Mouse (Mus musculus) CH12.LX (cell line): ENCODE measurements around the gene Cmtm6. TPM values are rescaled to one million over a fixed set of nuclear protein-coding genes. Genes with fewer than 3 reads are reported as not detected.

Experiments
- DNase-seq: peaks from one replicate; pipeline ENCODE4 v3.0.0-alpha.2; 2013; ENCODE audit errors: extremely low read depth
- H3K27ac ChIP-seq: 2 replicates; pipeline ENCODE4 v1.5.1; 2012; ENCODE audit warnings: low read depth, mild to moderate bottlenecking, control low read depth, moderate library complexity; ENCODE audit not compliant: insufficient read depth
- H3K27me3 ChIP-seq: replicated peaks from 2 replicates; pipeline ENCODE3; 2012; ENCODE audit warnings: inconsistent platforms
- H3K36me3 ChIP-seq, 2 experiments: replicated peaks in 1 of 2; 2 replicates each; pipeline versions ENCODE3 to v1.6.1; 2012; ENCODE audit warnings: inconsistent platforms in 1 of 2, low read length in 1 of 2, mild to moderate bottlenecking in 1 of 2, mixed read lengths in 1 of 2, moderate library complexity in 1 of 2; ENCODE audit not compliant: control insufficient read depth in 1 of 2, insufficient read depth in 1 of 2
- H3K4me1 ChIP-seq, 2 experiments: 2 replicates each; pipeline ENCODE4 v1.6.1; 2012; ENCODE audit warnings: inconsistent platforms in 1 of 2, moderate library complexity in 1 of 2; ENCODE audit not compliant: insufficient read depth in 2 of 2, control insufficient read depth in 1 of 2
- H3K4me2 ChIP-seq: 2 replicates; pipeline ENCODE4 v1.6.1; 2012; ENCODE audit warnings: low read depth, mild to moderate bottlenecking, control low read depth; ENCODE audit not compliant: poor library complexity, insufficient read depth, severe bottlenecking
- H3K4me3 ChIP-seq, 3 experiments: fragments of 150-350 bp in 1 of 3; sonication (generic) in 1 of 3; replicated peaks in 1 of 3; 2 replicates each; pipeline versions ENCODE3 to v1.5.1; 2011 to 2012; ENCODE audit warnings: low read depth in 2 of 3, low read length in 2 of 3, mild to moderate bottlenecking in 2 of 3, moderate library complexity in 2 of 3, control low read depth in 1 of 3, improper control_type of control experiment in 1 of 3, inconsistent platforms in 1 of 3, mixed read lengths in 1 of 3; ENCODE audit not compliant: poor library complexity in 1 of 3
- H3K79me2 ChIP-seq: replicated peaks from 2 replicates; pipeline ENCODE4 v1.6.1; 2012; ENCODE audit warnings: mild to moderate bottlenecking, moderate library complexity; ENCODE audit not compliant: control insufficient read depth, poor library complexity, insufficient read depth, severe bottlenecking; ENCODE audit errors: extremely low read depth
- H3K9ac ChIP-seq: 2 replicates; pipeline ENCODE4 v1.6.1; 2012; ENCODE audit warnings: low read depth, mild to moderate bottlenecking, control low read depth, moderate library complexity; ENCODE audit not compliant: insufficient read depth
- H3K9me3 ChIP-seq: replicated peaks from 2 replicates; pipeline ENCODE3; 2012; ENCODE audit warnings: low read length, inconsistent platforms, mixed read lengths
- BHLHE40 ChIP-seq: IDR thresholded peaks from 2 replicates; pipeline ENCODE4 v1.6.1; 2011; ENCODE audit warnings: mild to moderate bottlenecking, low read depth, low read length, improper control_type of control experiment
- CHD1 ChIP-seq: IDR thresholded peaks from 2 replicates; pipeline ENCODE4 v1.6.1; 2012; ENCODE audit warnings: low read depth, low read length, improper control_type of control experiment, inconsistent platforms
- CHD2 ChIP-seq: IDR thresholded peaks from 2 replicates; pipeline ENCODE4 v1.6.1; 2011; ENCODE audit warnings: low read length, improper control_type of control experiment
- E2F4 ChIP-seq: IDR thresholded peaks from 2 replicates; pipeline ENCODE4 v1.6.1; 2011; ENCODE audit warnings: low read depth, low read length, improper control_type of control experiment; ENCODE audit not compliant: insufficient replicate concordance
- ELF1 ChIP-seq: IDR thresholded peaks from 2 replicates; pipeline ENCODE4 v1.6.1; 2014; ENCODE audit warnings: low read depth, mild to moderate bottlenecking, inconsistent platforms, low read length, improper control_type of control experiment
- GABPA ChIP-seq: IDR thresholded peaks from 2 replicates; pipeline ENCODE4 v1.6.1; 2012; ENCODE audit warnings: low read depth, low read length, improper control_type of control experiment, inconsistent platforms; ENCODE audit not compliant: insufficient replicate concordance
- JUND ChIP-seq: conservative IDR thresholded peaks from 2 replicates; pipeline ENCODE4 v1.6.1; 2011; ENCODE audit warnings: low read depth, low read length, improper control_type of control experiment
- KAT2A ChIP-seq: IDR thresholded peaks from 2 replicates; pipeline ENCODE4 v1.6.1; 2012; ENCODE audit warnings: low read length, improper control_type of control experiment, inconsistent platforms; ENCODE audit not compliant: insufficient replicate concordance
- MAFK ChIP-seq: IDR thresholded peaks from 2 replicates; pipeline ENCODE4 v1.6.1; 2011; ENCODE audit warnings: low read length, improper control_type of control experiment; ENCODE audit not compliant: insufficient replicate concordance
- MAZ ChIP-seq: IDR thresholded peaks from 2 replicates; pipeline ENCODE4 v1.6.1; 2012; ENCODE audit warnings: low read depth, mild to moderate bottlenecking, inconsistent platforms, low read length, improper control_type of control experiment, moderate library complexity
- MEF2A ChIP-seq: IDR thresholded peaks from 2 replicates; pipeline ENCODE4 v1.6.1; 2014; ENCODE audit warnings: low read depth, mild to moderate bottlenecking, inconsistent platforms, low read length, improper control_type of control experiment, borderline replicate concordance
- MXI1 ChIP-seq: IDR thresholded peaks from 2 replicates; pipeline ENCODE4 v1.6.1; 2011; ENCODE audit warnings: mild to moderate bottlenecking, low read depth, low read length, improper control_type of control experiment
- PAX5 ChIP-seq: IDR thresholded peaks from 2 replicates; pipeline ENCODE4 v1.6.1; 2012; ENCODE audit warnings: low read length, inconsistent platforms, mixed read lengths
- POLR2A ChIP-seq: IDR thresholded peaks from 2 replicates; pipeline ENCODE4 v1.6.1; 2011; ENCODE audit warnings: low read depth, mild to moderate bottlenecking, improper control_type of control experiment, low read length
- POLR2AphosphoS2 ChIP-seq: IDR thresholded peaks from 2 replicates; pipeline ENCODE4 v1.6.1; 2011; ENCODE audit warnings: low read depth, low read length, improper control_type of control experiment
- RAD21 ChIP-seq: IDR thresholded peaks from 2 replicates; pipeline ENCODE4 v1.6.1; 2011; ENCODE audit warnings: low read depth, mild to moderate bottlenecking, low read length, improper control_type of control experiment, moderate library complexity
- SMC3 ChIP-seq: IDR thresholded peaks from 2 replicates; pipeline ENCODE4 v1.6.1; 2011; ENCODE audit warnings: low read depth, low read length, improper control_type of control experiment
- TBP ChIP-seq: conservative IDR thresholded peaks from 2 replicates; pipeline ENCODE4 v1.6.1; 2011; ENCODE audit warnings: low read depth, low read length, improper control_type of control experiment
- UBTF ChIP-seq: IDR thresholded peaks from 2 replicates; pipeline ENCODE4 v1.6.1; 2012; ENCODE audit warnings: low read depth, mild to moderate bottlenecking, inconsistent platforms, low read length, improper control_type of control experiment, moderate library complexity
- USF1 ChIP-seq: IDR thresholded peaks from 2 replicates; pipeline ENCODE4 v1.6.1; 2014; ENCODE audit warnings: low read depth, mild to moderate bottlenecking, inconsistent platforms, low read length, improper control_type of control experiment
- USF2 ChIP-seq: conservative IDR thresholded peaks from 2 replicates; pipeline ENCODE4 v1.6.1; 2011; ENCODE audit warnings: low read depth, low read length, improper control_type of control experiment
- ZC3H11A ChIP-seq: IDR thresholded peaks from 2 replicates; pipeline ENCODE4 v1.6.1; 2012; ENCODE audit warnings: low read depth, mild to moderate bottlenecking, inconsistent platforms, low read length, improper control_type of control experiment
- ZNF384 ChIP-seq: IDR thresholded peaks from 2 replicates; pipeline ENCODE4 v1.6.1; 2012; ENCODE audit warnings: low read depth, low read length, improper control_type of control experiment, inconsistent platforms
- dilution Hi-C: fragments of 300-500 bp; cut with MboI; formaldehyde crosslinking; loops from 2 replicates; pipeline ENCODE4 v1.14.3; 2020; ENCODE audit warnings: low sequenced_read_pairs; ENCODE audit not compliant: extremely low pct_unique_long_range_greater_than_20kb, extremely low pct_ligation_motif_present
- in situ Hi-C: fragments of 300-500 bp; cut with MboI; formaldehyde crosslinking; loops from 3 replicates; pipeline ENCODE4 v1.14.3; 2019; ENCODE audit warnings: low sequenced_read_pairs, low pct_ligation_motif_present, low pct_unique_long_range_greater_than_20kb, mixed read lengths
- polyA plus RNA-seq: library from polyadenylated mRNA; unstranded; fragments of >175 nt; gene quantifications from 2 replicates; pipeline ENCODE4 v1.2.1, GENCODE M21; 2012; ENCODE audit warnings: low read depth; ENCODE audit not compliant: insufficient read length
- total RNA-seq, 2 experiments: library from RNA; depleted of rRNA; stranded (reverse); fragments of 300-350 nt in 1 of 2; fragments of >200 nt in 1 of 2; gene quantifications; 2 replicates each; pipeline ENCODE4 v1.2.3; 2012 to 2014

Gene Cmtm6
- total and polyA plus RNA-seq, 3 experiments, result 30.1 to 39.5 (median 38.0) TPM

- Histone ChIP-seq H3K27me3 (peaks cover 3% of the 10 kb centered on the region), H3K9me3 (peaks cover 6% of the 10 kb centered on the region), H3K4me3 (no peak overlapping the region), H3K36me3 (no peaks in the 10 kb centered on the region), H3K79me2 (0 out of 2 replicates have a peak, but pooled peaks cover 2% of the 10 kb centered on the region)
- DNase-seq, result no peak
- no peak for TF ChIP-seq E2F4
- no peak for TF ChIP-seq POLR2A
- TF ChIP-seq SMC3, result no peak
- no peak for TF ChIP-seq ZNF384
- no peak for TF ChIP-seq POLR2AphosphoS2
- no peak for TF ChIP-seq UBTF
- no peak for TF ChIP-seq USF2
- no peak for TF ChIP-seq MEF2A
- TF ChIP-seq MXI1, result no peak
- no peak for TF ChIP-seq TBP
- no peak for TF ChIP-seq RAD21
- TF ChIP-seq ELF1, result no peak
- TF ChIP-seq CHD1, result no peak
- TF ChIP-seq ZC3H11A, result no peak
- TF ChIP-seq BHLHE40, result no peak
- TF ChIP-seq, all 38 proteins: peak for 0
- H3K4me2 ChIP-seq, result no peak overlapping the region
- in situ Hi-C loops (no loop called here), dilution Hi-C loops (no loop called here)
- no peak overlapping the region for H3K27ac ChIP-seq
- H3K4me1 ChIP-seq, result peaks cover 0 to 14% of the 10 kb centered on the region in 2 experiments; a peak in 2 of 4 replicates
- no peak overlapping the region for H3K9ac ChIP-seq
Measured at GRCm38 (mm10) chr9:114785432-114786125, 54.7 kb downstream of the Cmtm6 start.

DNA sequence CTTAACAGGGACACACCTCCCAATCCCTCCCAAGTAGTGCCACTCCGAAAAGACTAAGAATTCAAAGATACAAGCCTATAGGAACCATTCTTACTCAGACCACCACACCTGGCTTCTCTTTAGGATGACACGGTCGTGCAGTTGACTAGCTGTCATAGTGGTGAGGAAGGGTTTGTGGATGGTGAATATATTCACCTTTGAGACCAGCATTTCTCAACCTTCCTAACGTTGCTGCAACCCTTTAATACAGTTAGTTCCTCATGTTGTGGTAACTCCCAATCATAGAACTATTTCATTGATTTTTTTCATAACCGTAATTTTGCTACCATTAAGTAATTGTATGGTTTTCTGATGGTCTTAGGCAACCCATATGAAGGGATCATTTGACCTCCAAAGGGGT lies 56.2 kb downstream of the Cmtm6 start:
- no peak overlapping the region for H3K4me3 ChIP-seq
- dilution Hi-C loops, result no loop called here
- H3K27ac ChIP-seq, result no peak overlapping the region

More for the DNA sequence above, 56.2 kb downstream of the Cmtm6 start:
- Histone ChIP-seq H3K27me3 (peaks cover 3% of the 10 kb centered on the region), H3K36me3 (no peaks in the 10 kb centered on the region), H3K9me3 (peaks cover 6% of the 10 kb centered on the region), H3K79me2 (no peaks in the 10 kb centered on the region), H3K4me2 (no peak overlapping the region), H3K9ac (no peak overlapping the region), H3K4me1 (peaks cover 0 to 12% of the 10 kb centered on the region in 2 experiments; a peak in 2 of 4 replicates)
- DNase-seq, result no peak
- in situ Hi-C loops, result no loop called here
- TF ChIP-seq ZC3H11A (no peak), MEF2A (no peak), CHD2 (no peak), UBTF (no peak), USF2 (no peak), GABPA (no peak), ZNF384 (no peak), JUND (no peak), USF1 (no peak), MAFK (no peak), KAT2A (no peak), MAZ (no peak), PAX5 (no peak), TBP (no peak)
